Mouse (Mus musculus) bone marrow, adult 2 months (tissue): ENCODE measurements around the gene Rrn3.

ENCODE experiments used
- CTCF ChIP-seq: fragments of 200-500 bp; IDR thresholded peaks from 2 replicates; pipeline ENCODE4 v1.5.1; 2011; ENCODE audit warnings: low read length, control low read depth; ENCODE audit not compliant: control insufficient read depth, insufficient read depth
- POLR2A ChIP-seq: fragments of 200-500 bp; IDR thresholded peaks from 2 replicates; pipeline ENCODE4 v1.6.1; 2011; ENCODE audit warnings: low read depth, mild to moderate bottlenecking, control low read depth, low read length, borderline replicate concordance; ENCODE audit not compliant: control insufficient read depth

GRCm38 (mm10) chr16:13830444-13830843 lies 49.9 kb downstream of the Rrn3 start:
- TF ChIP-seq CTCF: no peak
- no peak for TF ChIP-seq POLR2A
